Mouse (Mus musculus): ENCODE results near the gene Smim24.

DNA sequence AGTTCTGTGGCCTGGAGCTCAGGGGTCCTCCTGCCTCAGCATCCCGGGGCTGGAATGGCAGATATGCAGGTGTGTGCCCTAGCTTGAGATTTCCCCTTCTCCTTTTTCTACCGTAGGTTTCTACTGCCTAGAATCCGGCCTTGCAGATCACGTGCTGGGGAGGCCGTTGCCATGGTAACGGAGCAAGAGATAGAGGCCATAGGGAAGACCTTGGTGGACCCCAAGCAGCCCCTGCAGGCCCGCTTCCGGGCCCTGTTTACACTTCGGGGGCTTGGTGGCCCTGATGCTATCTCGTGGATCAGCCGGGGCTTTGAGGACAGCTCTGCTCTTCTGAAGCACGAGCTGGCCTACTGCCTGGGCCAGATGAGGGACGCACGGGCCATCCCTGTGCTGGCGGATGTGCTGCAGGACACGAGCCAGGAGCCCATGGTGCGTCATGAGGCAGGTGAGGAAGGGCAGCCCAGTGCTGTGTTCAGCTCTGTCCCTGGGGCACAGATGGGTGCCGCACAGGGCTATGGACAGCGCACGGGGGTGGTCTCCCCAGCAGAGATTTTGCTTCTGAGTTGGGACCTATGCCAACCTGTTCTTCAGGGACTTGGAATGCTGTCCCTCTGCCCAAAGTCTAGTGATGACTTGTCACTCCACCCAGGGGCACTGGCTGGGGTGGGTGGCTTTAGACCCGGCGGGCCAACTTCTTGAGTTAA lies 7.1 kb upstream of the Smim24 start:
- TF ChIP-seq CTCF (IDR thresholded peaks at IDR 0.05; ENCODE audit: low read depth, low read length) (no peak), POLR2A (IDR thresholded peaks at IDR 0.05; ENCODE audit: extremely low read depth, insufficient read depth, low read length) (no peak)
